Mouse (Mus musculus) mature B cell (primary cell): ENCODE data around the gene Fscn3.

Experiments
- in situ Hi-C: fragments of 300-500 bp; cut with MboI; formaldehyde crosslinking; loops from 2 replicates; pipeline ENCODE4 v1.14.3; 2019

Fscn3 gene

DNA sequence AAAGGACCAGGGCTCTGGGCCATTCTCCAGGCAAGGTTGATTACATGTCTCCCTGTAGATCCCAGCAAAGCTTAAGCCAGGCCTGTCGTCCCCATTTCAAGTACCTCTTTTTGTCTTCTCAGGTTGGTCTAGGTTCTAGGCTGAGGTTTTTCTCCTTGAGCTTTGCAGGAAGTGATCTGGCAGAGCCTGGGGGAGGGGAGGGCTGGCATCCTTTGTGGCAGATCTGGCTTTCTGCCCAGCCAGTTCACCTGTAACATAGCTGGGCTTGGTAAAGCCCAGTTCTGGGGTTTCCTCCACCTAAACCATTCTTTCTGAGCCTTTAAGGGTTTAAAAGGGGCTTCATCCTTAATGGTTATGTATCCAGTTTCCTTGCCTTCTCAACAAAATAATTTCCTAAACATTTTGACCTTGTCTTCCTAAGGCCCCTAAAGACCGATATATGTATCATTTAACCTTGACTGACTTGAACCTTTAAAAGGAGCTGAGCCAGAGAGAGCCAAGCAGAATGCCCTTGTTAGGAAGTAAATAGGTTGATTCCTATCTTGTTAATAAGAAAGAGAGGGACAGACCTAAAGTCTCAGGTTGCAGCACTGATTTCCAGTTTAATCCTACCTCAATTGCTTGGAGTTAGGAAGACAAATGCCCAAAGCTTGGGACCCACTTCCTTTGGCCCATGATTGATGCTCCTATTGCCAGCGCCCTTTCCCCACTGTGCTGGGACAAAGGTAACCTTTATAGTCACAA lies at the start of gene Fscn3:
TSS of gene Fscn3 (plus strand) at position 694 of the 744 bp plus-strand sequence.
- in situ Hi-C loops: no loop called here

DNA sequence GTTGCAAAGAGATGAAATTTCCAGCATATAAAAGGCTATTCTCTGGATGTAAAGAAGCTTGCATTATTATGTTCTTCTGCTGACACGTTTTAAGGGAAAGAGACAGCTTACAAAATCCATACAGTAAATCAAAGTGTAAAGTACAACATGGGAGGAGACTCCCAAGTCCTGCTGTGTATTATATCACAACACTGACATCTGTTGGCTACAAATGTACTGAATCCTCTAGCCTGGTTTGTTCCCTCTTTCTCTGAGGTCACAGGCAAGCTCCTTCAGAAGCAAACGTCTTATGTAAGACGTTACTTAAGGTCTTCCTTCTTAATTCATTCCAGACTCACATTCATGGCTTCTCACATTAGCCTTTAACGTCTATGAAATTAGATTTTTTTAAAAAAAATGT lies 45.6 kb upstream of the Fscn3 start:
- in situ Hi-C loops: no loop called here

DNA sequence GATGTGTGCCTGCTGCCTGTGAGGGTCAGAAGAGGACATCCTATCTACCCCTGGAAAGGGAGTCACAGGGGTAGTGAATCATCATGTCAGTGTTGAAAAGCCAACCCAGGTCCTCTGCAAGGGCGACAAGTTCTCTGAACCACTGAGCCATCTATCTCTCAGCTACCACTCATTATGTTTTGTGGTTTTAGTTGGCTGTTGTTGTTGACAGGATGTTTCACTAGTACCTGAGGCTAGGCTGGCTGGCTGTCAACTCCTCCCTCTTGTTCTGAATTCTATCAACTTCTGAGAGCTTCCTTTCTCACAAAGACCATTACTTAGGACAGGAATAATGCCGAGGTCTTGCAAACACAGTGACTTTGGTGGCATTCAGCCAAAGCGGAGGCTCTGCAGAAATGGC lies 42.4 kb upstream of the Fscn3 start:
- in situ Hi-C loops: no loop called here

DNA sequence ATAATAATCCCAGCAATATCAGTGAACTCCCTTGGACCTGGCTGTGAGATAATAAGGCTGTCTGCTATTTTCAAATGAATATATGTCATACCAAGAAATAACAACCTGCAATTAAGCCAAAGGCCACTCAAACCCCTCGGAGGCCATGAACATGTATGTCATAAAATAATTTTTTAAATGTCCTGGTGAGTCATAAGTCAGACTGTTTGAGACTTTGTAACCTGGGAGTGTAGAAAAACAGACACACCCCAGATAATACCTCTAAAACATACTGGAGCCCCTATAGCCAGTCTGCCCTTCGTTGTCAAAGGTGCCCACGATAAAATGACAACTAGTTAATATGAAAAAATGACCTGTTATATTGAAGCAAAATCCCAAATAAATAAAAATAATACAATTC lies 38.6 kb upstream of the Fscn3 start:
- in situ Hi-C loops: no loop called here

DNA sequence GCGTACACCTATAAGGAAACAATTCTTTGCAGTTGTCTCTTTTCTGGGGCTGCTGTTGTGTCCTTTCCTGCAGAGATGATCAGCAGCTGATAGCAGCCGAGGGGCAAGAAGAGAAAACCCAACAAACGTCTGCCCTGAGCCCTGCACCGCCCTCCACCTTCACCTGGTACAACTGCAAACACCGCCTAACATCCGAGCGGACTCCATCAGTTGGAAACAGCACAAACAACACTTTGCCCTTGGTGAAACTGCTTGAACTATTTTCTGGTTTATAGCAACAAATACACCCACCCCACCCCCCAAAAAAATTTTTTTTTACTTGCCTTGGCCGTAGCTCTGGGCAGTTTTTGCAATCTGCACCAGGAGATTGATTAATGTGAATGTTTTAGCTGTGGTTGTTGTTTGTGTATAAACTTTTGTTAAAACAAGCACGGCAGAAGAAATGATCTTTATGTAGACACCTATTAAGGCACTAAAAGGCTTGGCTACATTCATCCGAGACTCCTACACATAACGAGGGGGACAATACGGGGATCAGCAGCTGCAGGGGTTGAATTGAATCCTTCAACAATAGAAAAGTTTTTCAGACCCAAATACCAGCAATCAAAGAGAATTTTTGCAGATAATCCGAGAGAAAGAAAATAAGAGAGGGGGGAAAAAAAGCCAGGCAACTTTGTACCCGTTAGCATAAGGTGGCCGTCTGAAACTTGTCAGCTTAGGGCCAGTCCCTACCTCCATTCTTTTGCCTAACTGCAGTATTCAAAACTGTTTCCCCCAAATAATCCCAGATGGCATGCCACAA lies 31.3 kb upstream of the Fscn3 start:
- in situ Hi-C loops: no loop called here

DNA sequence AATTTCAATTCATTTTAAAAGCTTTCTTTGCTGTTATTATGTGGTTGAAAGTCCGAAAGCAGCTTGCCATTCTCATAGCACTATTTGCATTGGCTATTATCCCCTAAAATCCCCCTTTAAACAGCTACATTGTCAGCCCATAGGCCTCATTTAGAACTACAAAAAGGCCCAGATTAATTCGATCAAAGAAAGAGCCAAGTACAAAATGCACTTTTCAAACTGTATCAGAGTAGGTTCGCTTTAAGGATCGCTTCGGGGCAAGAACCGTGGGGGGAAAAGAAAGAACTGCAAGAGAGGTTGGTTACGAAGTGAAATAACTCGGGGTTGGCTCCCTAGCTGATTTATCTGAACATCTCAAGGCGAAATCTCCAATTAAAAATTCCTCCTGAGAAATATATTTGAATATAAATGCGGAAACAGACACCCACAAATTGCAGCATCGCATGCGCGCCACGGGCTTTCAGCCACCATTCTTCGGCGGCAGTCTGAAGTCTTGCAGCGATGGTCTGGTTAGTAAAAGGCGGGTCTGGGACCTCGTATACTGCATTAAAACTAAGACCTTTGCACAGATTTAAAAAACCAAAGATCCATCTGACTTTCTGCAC lies 30.6 kb upstream of the Fscn3 start:
- in situ Hi-C loops: no loop called here

DNA sequence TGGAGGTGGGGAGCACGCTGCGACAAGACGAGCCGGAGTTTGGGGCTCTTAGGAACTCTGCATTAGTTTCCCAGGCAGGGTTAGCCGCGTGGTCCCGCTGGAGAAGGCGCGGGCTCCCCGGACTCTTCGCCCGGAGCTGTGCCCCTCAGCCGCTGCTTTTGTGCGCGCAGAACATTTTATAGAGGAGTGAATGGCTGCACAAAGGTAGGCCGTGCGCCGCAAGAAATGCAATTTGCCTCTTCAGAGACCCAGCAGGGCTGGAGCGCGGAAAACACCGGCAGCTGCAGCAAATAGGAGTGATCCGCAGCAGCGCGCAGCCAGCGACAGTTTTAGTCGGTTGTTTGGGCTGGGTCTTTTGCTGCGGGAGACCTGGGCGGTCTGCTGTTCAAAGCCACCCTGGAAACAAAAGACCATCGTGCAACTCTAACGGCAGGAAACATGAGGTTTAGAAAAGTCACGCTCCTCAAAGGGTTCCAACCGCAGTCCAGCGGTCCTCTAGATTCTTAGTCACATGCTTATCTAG lies 29.8 kb upstream of the Fscn3 start, which contains the start of gene Zfp800:
TSS of gene Zfp800 (minus strand) at position 325 of the 523 bp plus-strand sequence.
- in situ Hi-C loops: no loop called here

DNA sequence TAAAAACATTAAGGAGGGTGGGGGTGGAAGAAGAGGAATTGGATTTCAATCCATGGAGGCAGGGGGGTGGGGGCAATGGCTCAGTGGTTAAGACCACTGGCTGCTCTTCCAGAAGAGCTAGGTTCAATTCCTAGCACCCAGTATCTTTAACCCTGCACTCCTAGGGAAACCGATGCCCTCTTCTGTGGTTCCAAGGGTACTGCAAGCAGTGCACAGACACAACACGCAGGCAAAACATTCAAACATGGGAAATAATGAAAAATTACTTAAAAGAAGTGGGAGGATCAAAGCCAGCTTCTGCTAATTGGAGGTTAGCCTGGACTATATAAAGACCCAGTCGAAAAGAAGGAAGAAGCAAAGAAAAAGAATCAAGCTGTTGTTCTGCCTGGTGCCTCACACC lies 28.9 kb upstream of the Fscn3 start:
- in situ Hi-C loops: no loop called here

DNA sequence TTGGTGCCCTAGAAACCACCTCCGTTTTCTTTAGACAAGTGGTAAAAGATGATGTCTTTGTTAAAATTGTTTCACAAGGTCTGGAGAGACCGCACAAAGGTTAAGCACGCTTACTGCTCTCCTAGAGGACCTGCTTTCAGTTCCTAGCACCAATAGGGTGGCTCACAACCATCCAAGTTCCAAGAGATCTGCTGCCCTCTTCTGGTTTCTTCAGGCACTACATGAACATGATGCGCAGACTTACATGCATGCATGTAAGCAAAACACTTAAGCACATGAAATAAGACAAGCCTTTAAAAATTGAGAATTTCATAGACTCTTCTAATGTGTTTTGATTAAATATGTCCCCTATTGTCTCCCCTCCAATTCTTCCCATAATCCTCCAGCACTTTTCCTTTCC lies 27.8 kb upstream of the Fscn3 start:
- in situ Hi-C loops: no loop called here

DNA sequence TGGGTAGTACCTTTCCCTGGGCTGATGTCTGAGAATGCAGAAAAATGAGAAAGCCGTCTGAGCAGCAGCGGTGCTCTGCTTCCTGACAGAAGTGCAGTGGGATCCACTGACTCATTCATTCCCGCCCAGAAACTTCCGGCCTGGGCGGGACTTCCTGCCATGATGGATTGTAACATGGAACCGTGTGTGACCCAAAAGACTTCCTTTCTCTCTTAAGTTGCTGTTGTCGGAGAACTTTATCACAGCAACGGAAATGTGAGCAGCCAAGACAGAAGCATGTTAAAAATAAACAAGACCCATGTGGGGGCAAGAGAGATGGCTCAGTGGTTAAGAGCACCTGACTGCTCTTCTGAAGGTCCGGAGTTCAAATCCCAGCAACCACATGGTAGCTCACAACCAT lies 17.5 kb upstream of the Fscn3 start:
- in situ Hi-C loops: no loop called here

DNA sequence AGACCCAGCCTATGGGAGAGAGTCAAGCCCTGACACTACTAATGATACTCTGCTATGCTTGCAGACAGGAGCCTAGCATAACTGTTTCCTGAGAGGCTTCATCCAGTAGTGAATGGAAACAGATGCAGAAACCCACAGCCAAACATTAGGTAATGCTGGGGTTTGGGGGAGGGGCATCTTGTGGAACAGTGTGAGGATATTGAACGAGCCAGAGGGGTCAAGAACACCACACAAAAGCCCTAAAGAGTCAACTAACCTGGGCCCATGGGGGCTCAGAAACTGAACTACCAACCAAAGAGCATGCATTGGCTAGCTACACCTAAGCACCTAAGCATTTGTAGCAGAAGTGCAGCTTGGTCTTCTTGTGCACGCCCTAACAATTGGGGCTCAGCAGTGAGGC lies 16.4 kb upstream of the Fscn3 start:
- in situ Hi-C loops: no loop called here

DNA sequence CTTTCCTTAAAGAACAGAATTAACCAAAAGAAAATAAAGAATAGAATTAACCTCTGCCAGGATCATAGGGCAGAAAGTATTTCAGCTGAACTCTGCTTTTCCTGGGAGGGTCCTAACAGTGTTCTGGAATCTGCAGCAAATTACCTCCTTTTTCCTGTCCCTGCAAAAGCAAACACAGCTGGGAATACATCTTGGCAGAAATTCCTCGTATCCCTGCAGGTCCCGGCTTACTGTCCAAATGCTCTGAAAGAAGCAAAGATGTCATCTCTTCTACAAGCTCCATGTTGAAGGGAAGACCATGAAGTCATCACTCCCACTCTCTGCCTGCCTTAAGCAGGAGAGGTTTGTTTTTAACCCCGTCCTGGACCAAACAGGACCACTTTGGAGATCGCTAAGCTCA lies 10.6 kb upstream of the Fscn3 start:
- in situ Hi-C loops: no loop called here

DNA sequence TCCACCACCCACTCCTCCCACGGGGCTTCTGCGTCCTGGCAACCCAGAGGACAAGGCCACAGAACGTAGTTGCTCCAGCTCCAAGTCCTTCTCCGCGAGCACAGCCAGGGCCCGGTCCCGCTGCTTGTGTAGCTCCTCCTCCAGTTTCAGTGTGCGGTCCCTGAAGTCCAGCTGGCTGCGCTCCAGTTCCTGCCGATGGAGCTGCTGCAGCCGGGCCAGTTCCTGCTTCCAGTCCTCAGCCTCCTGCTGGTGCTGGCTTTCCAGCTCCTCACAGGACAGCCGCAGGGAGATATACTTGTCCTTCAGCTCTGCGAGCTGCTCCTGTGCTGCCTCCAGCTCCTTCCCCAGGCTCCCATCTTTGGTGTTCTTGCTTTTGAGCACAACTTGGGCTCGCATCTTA lies 9.1 kb upstream of the Fscn3 start:
- in situ Hi-C loops: no loop called here

DNA sequence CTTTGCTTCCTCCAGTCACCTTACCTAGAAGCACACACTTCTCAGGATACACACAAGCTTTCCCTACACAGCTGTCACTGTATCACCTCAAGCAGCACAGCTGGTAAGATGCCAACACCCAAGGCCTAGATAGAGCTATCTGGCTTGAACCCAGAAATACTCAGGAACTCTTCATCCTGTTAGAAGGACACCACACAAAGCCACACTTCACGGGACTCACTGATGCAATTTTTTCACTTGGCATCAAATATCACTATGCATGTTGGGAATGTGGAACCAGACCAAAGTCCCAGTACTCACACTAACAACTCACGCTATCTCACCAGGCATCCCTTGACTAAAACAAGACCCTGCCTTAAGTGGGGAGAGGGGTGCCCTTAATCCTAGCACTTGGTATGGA lies 7.9 kb upstream of the Fscn3 start:
- in situ Hi-C loops: no loop called here

DNA sequence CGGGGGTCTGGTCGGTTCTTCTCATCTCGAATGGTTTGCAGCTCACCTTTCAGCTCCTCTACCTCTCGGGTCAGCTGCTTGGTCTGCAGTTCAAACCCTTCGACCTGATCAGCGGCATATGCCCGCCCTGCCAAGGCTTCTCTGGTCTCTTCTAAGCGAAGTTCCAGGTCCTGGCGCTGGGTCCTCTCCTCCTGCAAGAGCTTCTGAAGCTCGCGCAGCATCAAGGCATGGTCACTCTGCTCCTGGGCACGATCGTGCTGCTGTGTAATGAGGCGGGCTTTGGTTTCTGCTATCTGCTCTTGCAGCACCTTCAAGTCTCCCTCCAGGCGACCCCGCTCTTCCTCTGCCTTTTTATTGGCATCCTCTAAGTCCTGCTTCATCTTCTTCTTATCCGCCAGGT lies 7.2 kb upstream of the Fscn3 start:
- in situ Hi-C loops: no loop called here

DNA sequence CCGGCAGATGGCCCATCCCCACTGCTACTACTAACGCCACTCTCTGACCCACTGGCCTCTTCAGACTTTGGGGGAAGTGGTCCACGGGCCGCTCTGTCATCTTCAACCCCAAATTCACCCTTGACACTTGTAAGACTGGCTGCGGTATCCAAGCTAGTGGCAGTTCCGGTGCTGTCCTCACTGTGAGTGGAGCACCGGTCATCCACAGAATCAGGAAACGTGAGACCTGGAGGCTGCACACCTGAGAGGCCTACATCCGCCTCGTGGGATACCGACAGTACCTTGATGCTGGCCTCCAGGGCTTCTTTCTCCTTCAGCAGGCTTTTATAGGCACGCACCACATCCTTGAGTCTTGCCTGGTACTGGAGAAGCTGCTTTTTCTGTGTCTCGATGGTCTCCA lies 6.7 kb upstream of the Fscn3 start:
- in situ Hi-C loops: no loop called here

DNA sequence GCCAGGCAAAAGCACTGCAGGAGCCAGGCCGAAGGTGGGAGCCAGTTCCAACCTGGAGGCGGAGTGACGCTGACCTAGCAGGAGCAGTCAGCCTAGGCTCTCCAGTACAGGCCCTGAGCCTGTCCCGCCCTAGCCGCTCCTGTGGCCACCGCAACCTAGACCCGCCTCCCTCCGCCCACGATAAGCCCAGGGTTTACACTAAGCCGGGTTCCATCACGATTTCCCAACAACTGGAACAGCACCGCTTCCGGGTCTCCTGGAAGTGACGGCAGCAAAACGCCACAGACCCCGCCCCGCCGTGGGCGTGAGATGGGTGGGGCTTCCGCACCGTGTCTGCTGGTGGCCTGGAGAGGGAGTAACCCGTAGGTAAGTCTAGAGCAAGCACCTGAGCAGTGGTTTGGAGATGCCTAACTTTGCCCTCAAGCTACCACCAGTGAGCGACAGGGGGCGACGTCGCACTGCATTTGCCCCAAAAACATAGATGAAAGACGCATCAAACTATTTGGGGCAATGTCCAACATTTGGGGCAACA lies 6.1 kb upstream of the Fscn3 start:
- in situ Hi-C loops: no loop called here

DNA sequence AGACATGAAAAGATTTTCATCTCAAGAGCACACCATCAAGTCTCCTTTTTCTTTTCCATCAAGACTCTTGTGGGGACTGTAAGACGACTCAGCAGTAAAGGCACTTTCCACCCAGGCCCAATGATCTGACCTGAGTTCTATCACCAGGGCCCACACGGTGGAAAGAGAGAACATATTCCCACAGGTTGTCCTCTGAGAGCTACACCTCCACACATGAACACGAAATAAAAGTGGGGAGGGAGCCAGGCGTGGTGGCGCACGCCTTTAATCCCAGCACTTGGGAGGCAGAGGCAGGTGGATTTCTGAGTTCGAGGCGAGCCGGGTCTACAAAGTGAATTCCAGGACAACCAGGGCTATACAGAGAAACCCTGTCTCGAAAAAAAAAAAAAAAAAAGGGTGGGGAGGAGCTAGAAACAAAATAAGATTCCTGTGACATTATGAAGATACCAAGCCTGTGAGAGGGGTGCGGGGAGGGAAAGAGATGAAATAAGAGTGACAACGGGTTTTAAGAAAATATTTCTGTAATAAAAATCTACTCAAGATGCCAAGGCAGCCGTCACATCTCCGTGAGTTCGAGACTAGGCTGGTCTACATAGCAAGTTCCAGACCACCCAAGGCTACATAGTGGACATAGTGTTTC lies 4.8 kb upstream of the Fscn3 start:
- in situ Hi-C loops: no loop called here

DNA sequence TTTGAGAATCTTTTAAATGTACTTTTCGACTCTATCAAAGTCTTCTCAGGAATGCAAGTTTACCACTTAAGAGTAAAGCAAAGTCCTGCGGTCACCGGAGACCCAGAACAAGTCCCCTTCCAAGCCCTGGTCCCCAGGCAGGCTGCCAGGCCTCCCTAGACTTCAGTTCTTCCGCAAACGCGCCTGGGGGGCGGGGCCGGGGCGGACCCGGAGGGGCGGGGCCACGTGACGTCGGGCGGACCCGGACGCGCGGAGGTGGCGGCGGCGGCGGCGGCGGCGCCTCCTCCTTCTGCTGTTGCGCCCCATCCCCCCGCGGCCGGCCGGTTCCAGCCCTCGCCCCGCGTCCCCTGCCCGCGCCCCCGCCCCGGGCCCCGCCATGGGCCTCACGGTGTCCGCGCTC lies 4.3 kb upstream of the Fscn3 start, which contains the start of gene Arf5:
TSS of gene Arf5 (plus strand) at position 248 of the 400 bp plus-strand sequence.
- in situ Hi-C loops: no loop called here

DNA sequence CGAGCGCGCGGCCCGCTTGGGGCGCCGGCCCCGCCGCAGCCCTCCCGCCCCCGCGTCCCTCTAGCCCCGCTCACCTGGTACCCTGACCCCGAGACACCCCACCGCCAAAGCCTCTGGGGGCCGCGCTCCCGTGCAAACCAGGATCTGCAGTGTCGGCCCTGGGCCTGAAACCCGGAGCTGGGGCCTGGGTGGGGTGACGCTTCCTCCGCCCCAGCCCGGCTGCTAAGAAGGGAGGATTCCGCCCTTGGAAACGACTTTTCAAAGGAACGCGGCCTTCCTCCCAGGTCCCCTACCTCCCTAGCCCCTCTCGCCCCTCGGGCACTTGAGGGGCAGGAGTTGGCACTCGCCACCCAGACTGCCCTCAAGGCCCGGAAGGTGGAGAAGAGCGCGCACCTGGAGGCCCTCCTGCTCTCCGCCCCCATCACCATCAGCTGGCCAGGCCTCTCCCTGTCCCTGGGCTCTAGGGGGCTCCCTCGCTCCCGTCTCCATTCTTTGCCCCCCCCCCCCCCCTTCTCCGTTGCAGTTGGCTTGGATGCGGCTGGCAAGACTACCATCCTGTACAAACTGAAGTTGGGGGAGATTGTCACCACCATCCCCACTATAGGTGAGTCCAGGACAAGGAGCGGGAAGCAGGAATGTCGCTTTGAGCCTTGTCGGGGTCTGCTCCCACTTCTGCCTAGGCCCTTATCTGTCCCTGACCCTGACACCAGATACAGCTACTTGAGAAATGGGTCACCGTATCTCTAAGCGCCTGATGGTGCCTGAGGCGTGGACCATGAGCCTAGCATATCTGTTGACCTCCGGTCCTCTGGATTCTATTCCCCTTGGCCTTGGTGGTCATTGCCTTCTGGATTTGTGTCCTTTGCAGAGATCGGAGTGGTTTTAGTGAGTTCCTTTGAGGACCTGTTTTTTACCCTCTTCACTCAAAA lies 3.6 kb upstream of the Fscn3 start:
- in situ Hi-C loops: no loop called here

DNA sequence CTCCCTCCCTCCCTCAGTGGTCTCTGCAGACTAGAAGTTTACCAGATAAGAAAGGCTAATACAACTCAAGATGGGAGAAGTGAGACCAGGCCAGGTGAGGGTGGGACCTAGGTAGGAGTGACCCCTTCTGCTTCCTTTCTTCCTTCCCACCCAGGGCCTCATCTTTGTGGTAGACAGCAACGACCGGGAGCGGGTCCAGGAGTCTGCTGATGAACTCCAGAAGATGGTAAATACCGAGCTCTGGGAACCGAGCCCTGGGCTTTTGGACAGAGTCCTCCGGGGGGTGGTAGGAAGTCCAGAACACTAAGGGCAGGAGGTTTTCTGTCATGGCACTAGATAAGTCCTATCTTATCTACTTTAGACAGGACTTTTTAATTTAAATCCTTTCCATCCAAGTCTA lies 2.6 kb upstream of the Fscn3 start:
- in situ Hi-C loops: no loop called here
